Mouse (Mus musculus) heart, postnatal 14 days (tissue): ENCODE results near the gene Cma2. TPM values are rescaled to one million over a fixed set of nuclear protein-coding genes. Genes with fewer than 3 reads are reported as not detected.
"Not testable (repeated sequence)": the region's sequence is repeated elsewhere in the genome, so short reads cannot be mapped to it uniquely, and the experiment has no call there.

ENCODE experiments used
- DNase-seq, 2 experiments: peaks; one replicate each; pipeline ENCODE4 v3.0.0; 2021 to 2022
- intact Hi-C: fragments of 180-260 bp; cut with DNase I; formaldehyde crosslinking; loops from one replicate; pipeline ENCODE4 v1.15.1; 2025
- long read RNA-seq, 2 experiments: library from polyadenylated mRNA; stranded (forward); transcript quantifications; one replicate each; pipeline ENCODE4 v2.0.0; 2021
- total RNA-seq, 2 experiments: library from RNA; stranded (reverse); gene quantifications; 2 replicates each; pipeline ENCODE4 v1.2.3; 2021

The Cma2 gene
- not detected for total RNA-seq
- long read RNA-seq, experiment 1 = 0 reads
- long read RNA-seq, experiment 2 = 0 reads

GRCm38 (mm10) chr14:55950346-55951030 lies at the start of gene Cma2:
Gene Cma2, plus strand, starts transcription at chr14:55950980.
- no peak for DNase-seq
- intact Hi-C loops = no loop called here

DNA sequence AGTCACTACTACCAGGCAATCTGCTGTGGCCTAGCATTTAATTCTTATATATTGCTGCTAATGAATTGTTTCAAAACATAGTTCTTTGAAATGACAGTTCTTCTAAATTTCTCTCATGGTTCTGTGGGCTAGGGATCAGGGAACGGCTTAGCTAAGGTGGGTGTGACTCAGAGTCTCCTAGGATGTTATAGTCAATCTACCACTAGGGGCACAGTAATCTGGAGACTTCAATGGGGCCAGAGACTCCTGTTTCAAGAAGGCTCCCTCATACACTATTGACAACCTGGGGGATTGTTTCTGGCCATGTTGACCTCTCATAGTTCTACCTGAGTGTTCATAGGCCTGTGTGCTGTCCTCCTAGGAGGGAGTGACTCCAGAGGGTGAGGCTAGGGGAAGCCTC lies 45.3 kb upstream of the Cma2 start:
- intact Hi-C loops = no loop called here
- DNase-seq = no peak

- intact Hi-C loops = no loop called here
- no peak for DNase-seq
Observed at GRCm38 (mm10) chr14:55913406-55913805, 37.4 kb upstream of the Cma2 start.

- peak; percentile 64 to 85 for DNase-seq
- intact Hi-C loops = loop anchor here (1.0 to 2.0 kb wide), 3 partner anchors 44 to 138 kb away; no protein-coding TSS in a partner anchor
Observed at GRCm38 (mm10) chr14:55918240-55919082, 32.3 kb upstream of the Cma2 start.

DNA sequence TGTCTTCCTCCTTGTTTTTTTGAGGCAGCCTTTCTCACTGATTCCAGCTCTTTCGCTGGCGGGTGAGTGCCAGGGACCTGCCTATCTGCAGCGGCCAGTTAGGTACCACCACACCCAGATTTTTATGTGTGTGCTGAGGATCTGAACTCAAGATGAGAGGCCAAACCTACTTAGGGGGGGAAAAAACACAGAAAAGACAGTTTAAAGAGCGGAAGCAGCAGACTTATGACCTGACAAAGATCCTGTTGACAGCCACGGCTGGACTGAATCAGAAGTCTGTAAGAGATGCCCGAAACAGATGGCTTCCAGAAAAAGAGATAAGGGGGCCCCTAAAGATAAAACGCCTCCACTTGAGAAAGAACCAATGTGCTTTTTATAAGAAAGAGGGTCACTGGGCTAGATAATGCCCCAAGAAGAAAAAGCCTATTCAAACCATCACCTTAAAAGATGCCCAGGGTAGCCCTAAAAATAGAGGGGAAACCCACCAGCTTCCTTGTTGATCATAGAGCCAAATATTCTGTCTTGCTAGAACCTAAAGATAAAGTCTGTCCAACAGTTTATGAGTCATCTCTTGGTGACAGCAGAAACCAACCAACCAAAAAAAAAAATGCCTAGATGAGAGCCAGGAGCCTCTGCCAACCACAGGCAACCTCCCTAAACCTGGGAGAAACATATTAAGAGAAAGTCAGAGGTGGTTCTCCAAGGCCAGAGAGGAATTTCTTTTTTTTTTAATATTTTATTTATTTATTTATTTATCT lies 28.1 kb upstream of the Cma2 start:
- no peak for DNase-seq
- intact Hi-C loops = no loop called here

DNA sequence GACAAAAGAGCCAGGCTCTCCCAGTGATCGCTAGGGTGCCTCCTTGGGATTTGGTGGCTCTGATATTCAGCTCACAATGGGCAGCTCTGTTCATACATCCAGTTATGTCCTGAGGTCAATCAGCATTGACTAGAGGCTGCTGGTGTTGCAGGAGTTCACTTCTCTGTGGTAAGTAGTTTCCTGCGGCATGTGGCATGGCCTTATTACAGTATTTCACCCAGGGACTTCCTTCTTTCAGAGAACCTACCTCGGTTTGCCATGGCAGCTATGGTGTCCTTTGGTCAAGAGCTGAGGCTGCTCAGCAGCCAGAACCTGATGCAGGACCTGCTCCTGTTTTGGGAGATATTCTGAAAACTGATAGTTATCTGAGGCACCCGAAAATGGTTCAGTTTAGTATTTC lies 23.9 kb upstream of the Cma2 start:
- no peak for DNase-seq
- intact Hi-C loops = no loop called here

DNA sequence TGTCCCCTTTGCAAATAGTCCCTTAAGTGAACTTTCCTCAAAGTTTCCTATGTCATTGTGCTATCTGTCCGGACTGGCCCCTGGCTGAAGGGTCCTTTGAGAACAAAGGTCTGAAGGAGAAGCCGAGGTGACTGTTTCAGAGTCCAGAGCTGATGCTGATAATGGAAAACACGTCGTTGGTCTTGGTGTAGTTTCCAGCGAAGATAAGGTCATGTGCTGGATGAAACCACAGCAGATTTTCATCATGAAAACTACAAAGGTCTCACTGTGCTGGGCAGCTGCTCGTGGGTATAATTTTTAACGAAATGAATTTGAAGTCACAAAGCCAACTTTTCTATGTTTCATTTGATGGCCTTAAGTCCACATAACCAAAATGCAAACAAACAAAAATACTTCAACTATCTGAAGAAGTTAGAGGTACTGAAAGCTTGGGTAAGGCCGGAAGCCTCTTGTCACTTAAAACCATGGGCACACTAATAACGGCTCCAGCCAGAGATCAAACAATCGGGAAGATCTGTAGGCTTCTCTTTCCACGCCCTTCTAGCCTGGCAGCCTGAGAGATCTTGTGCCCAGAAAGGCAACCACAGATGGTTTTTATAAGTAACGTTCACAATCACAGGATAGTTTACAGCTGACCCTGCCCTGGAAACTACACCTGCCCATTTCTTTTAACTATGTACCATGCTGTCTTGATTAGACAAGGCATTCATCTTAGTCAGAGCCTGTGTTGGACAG lies 21.4 kb upstream of the Cma2 start:
- intact Hi-C loops = no loop called here
- DNase-seq = no peak

DNA sequence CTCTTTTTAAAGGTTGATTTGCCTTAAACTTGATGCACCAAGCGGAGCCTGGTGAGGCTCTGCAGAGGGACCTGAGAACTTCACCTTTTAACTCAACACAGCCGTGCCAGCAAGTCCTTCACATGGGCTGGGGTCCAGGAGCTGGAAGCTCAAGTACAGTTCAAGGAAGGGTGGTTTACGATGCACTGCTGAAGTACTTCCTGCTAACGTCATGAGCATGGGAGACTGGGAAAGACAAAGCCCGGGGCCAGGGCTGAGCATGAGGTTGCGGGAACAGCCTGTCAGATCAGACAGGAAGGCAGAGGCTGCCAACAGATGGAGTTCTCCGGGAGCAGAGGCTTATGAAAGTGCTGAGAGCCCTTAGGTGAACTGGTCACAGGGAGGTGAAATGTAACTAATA lies 17.2 kb upstream of the Cma2 start:
- peak; percentile 48 to 54 for DNase-seq
- intact Hi-C loops = no loop called here

DNA sequence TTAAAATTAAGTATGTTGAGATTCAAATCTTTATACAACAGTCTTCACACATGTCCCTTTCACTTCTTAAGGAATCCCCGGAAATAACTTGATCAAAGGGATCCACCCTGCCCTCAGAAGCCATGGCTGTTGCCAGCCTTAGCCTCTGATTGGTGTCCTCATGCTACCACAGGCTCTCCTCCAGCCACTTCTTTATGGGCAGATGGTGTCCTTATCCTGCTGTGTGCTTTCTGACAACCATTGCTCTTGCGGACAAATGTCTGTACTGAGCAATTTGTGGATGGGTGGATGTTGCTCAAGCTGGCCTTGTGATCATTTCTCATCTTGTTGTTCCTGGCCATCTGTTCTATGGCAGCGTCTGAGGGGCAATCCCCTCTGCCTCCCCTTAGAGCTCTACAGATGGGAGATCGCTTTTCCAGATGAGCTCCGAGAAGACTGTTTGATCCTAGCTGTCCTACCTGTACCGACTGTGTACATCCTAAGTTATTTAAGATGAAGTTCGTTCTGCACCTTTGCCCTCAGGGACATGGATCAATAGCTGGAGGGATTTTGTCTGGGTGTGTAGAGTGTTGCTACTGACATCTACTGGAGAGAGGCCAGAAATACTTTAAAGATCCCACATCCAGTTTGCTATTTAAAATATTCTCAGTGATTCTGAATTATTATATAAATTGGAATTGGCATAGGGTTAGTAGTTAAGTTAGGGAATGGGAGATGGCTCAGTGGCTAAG lies 10.5 kb upstream of the Cma2 start:
- intact Hi-C loops = no loop called here
- no peak for DNase-seq

DNA sequence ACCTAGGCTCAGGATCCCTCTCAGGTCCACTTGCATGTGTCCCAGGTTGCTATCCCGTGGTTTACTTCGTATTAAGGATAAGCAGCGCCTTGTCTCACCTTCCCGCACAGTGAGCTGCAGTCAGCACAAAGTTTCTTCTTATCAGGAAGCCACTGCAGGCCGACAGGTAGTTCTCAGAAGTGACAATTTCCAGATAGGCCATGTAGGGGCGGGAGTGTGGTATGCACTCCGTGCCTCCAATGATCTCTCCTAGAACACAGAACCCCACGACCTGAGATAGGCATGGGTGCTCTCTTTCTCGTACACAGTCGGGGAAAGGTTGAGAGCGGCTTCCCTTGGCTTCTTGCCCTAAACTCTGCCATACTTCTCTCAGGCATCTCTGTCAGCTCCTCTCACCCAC lies 7.2 kb upstream of the Cma2 start:
- DNase-seq = no peak
- intact Hi-C loops = no loop called here

- DNase-seq = no peak
- intact Hi-C loops = no loop called here
Observed at GRCm38 (mm10) chr14:55944575-55944974, 6.2 kb upstream of the Cma2 start, which contains the start of gene Cma1. Gene Cma1, minus strand, starts transcription at chr14:55944675.

- intact Hi-C loops = no loop called here
- DNase-seq = no peak
Observed at GRCm38 (mm10) chr14:55946269-55946969, 4.4 kb upstream of the Cma2 start.

- intact Hi-C loops = no loop called here
- DNase-seq = no peak
Observed at GRCm38 (mm10) chr14:55963263-55963662, 12.5 kb downstream of the Cma2 start.

GRCm38 (mm10) chr14:55963900-55964299 lies 13.1 kb downstream of the Cma2 start:
- DNase-seq, intact Hi-C loops: not testable (repeated sequence)

DNA sequence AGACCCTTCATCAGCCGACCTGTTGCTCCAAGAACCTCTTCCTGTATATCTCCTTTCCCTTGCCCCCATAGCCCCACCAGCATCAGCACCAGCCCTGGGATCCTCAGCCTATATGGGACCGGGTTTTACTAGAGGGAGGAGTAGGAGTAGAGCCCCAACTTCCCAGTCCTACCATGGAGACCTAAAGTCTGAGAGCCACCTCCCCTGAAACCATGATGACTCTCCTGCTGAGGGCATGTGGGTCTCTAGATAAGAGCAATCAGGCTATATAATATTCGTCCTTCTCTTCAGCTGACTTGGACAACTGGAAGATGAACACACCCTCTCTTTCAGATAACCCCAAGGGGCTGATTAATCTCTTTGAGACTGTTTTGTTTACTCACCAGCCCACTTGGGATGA lies 36.7 kb downstream of the Cma2 start:
- intact Hi-C loops, DNase-seq: not testable (repeated sequence)

GRCm38 (mm10) chr14:56013147-56013546 lies 62.4 kb downstream of the Cma2 start:
- DNase-seq = no peak
- intact Hi-C loops = no loop called here

- no peak for DNase-seq
- intact Hi-C loops = no loop called here
Observed at GRCm38 (mm10) chr14:56013924-56014323, 63.1 kb downstream of the Cma2 start.

- DNase-seq, intact Hi-C loops: not testable (repeated sequence)
Observed at GRCm38 (mm10) chr14:56017671-56018070, 66.9 kb downstream of the Cma2 start, which contains the start of gene Mcpt1. Gene Mcpt1, plus strand, starts transcription at chr14:56017971.

DNA sequence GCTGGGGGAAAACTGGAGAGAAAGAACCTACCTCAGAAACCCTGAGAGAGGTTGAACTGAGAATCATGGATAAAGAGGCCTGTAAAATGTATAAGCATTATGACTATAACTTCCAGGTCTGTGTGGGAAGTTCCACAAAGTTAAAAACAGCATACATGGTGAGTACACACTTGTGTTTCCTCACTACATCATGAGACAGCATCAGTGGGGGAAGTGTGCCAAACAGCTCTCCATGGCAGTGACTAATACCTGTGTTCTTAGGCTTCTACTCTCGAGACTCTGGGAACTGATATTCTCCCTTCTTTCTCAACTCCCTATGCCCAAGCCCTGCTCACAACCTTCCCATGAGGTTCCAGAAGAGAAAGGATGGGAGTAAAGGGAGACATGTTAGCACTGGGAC lies 68.7 kb downstream of the Cma2 start:
- no peak for DNase-seq
- intact Hi-C loops = no loop called here
